Mouse (Mus musculus): Measurements from ENCODE around the gene Selenoi. TPM values are rescaled to one million over a fixed set of nuclear protein-coding genes. Genes with fewer than 3 reads are reported as not detected.

The Selenoi gene
- polyA plus RNA-seq, 1 experiment from 2014 or later = 22.0 TPM

- Histone ChIP-seq H3K4me3 (replicated peaks) (no peak overlapping the region), H3K36me3 (no peaks in the 10 kb centered on the region), H3K4me1 (replicated peaks) (peaks cover 8% of the 10 kb centered on the region; the same call in 1 of the 2 replicates), H3K4me2 (no peak overlapping the region), H3K27me3 (peaks cover 18% of the 10 kb centered on the region), H3K9ac (replicated peaks) (no peak overlapping the region), H3K9me3 (no peaks in the 10 kb centered on the region), H3K27ac (no peak overlapping the region)
- 79% methylated on average over 3 of the region's 3 CpGs for WGBS
- ATAC-seq (ENCODE audit: insufficient number of reproducible peaks, insufficient read depth, low FRiP score, low TSS enrichment, low read depth) = no peak
Measured at GRCm38 (mm10) chr5:30278952-30279351, 46.6 kb downstream of the Selenoi start.

GRCm38 (mm10) chr5:30279446-30279845, 47.1 kb downstream of the Selenoi start:
- no peak overlapping the region for H3K4me3 ChIP-seq (replicated peaks)
- H3K9ac ChIP-seq (replicated peaks) = no peak overlapping the region
- ATAC-seq (ENCODE audit: insufficient number of reproducible peaks, insufficient read depth, low FRiP score, low TSS enrichment, low read depth) = no peak
- 89% methylated on average over 4 of the region's 4 CpGs for WGBS
- no peaks in the 10 kb centered on the region for H3K9me3 ChIP-seq
- H3K4me1 ChIP-seq (replicated peaks) = peaks cover 8% of the 10 kb centered on the region; the same call in 1 of the 2 replicates
- H3K27ac ChIP-seq = no peak overlapping the region
- peaks cover 18% of the 10 kb centered on the region for H3K27me3 ChIP-seq
- H3K36me3 ChIP-seq = no peaks in the 10 kb centered on the region
- no peak overlapping the region for H3K4me2 ChIP-seq

GRCm38 (mm10) chr5:30280864-30281263, 48.5 kb downstream of the Selenoi start:
- ATAC-seq (ENCODE audit: insufficient number of reproducible peaks, insufficient read depth, low FRiP score, low TSS enrichment, low read depth) = no peak

GRCm38 (mm10) chr5:30281291-30281732, 48.9 kb downstream of the Selenoi start, which contains the start of gene Drc1:
TSS of gene Drc1 (plus strand) at chr5:30281388.
- no peak for ATAC-seq (ENCODE audit: insufficient number of reproducible peaks, insufficient read depth, low FRiP score, low TSS enrichment, low read depth)
- peaks cover 10% of the 10 kb centered on the region; the same call in 1 of the 2 replicates for H3K9me3 ChIP-seq
- H3K9ac ChIP-seq (replicated peaks) = peak within 1 kb of the TSS; percentile 48; the same call in 1 of the 2 replicates
- peak within 1 kb of the TSS; percentile 44 for H3K4me3 ChIP-seq (replicated peaks)
- H3K4me1 ChIP-seq (replicated peaks) = peaks cover 8% of the 10 kb centered on the region; the same call in 1 of the 2 replicates
- peak within 1 kb of the TSS; percentile 76 for H3K4me2 ChIP-seq
- no peak within 1 kb of the TSS for H3K27ac ChIP-seq
- peaks cover 18% of the 10 kb centered on the region for H3K27me3 ChIP-seq
- WGBS = 4% methylated on average over 26 of the region's 26 CpGs
- H3K36me3 ChIP-seq = no peaks in the 10 kb centered on the region

More at GRCm38 (mm10) chr5:30280864-30281263, 48.5 kb downstream of the Selenoi start:
- Histone ChIP-seq H3K4me2 (peak overlapping the region; percentile 76), H3K27ac (no peak overlapping the region), H3K4me1 (replicated peaks) (peaks cover 8% of the 10 kb centered on the region; the same call in 1 of the 2 replicates), H3K36me3 (no peaks in the 10 kb centered on the region), H3K9me3 (peaks cover 8% of the 10 kb centered on the region; the same call in 1 of the 2 replicates), H3K27me3 (peaks cover 18% of the 10 kb centered on the region), H3K4me3 (replicated peaks) (peak overlapping the region; percentile 44; the same call in 1 of the 2 replicates), H3K9ac (replicated peaks) (no peak overlapping the region)
- WGBS = 41% methylated on average over 9 of the region's 9 CpGs

GRCm38 (mm10) chr5:30285944-30286799, 53.8 kb downstream of the Selenoi start:
- H3K36me3 ChIP-seq = no peaks in the 10 kb centered on the region
- peaks cover 4% of the 10 kb centered on the region; the same call in 1 of the 2 replicates for H3K4me1 ChIP-seq (replicated peaks)
- no peak overlapping the region for H3K4me2 ChIP-seq
- 83% methylated on average over 10 of the region's 10 CpGs for WGBS
- no peak overlapping the region for H3K27ac ChIP-seq
- H3K4me3 ChIP-seq (replicated peaks) = no peak overlapping the region
- no peak overlapping the region for H3K9ac ChIP-seq (replicated peaks)
- ATAC-seq (ENCODE audit: insufficient number of reproducible peaks, insufficient read depth, low FRiP score, low TSS enrichment, low read depth) = no peak
- H3K27me3 ChIP-seq = peaks cover 13% of the 10 kb centered on the region
- peaks cover 10% of the 10 kb centered on the region; the same call in 1 of the 2 replicates for H3K9me3 ChIP-seq

GRCm38 (mm10) chr5:30287106-30287882, 54.9 kb downstream of the Selenoi start:
- Histone ChIP-seq H3K27ac (no peak overlapping the region), H3K4me1 (replicated peaks) (no peaks in the 10 kb centered on the region), H3K27me3 (peaks cover 4% of the 10 kb centered on the region), H3K9me3 (peaks cover 10% of the 10 kb centered on the region; the same call in 1 of the 2 replicates), H3K36me3 (no peaks in the 10 kb centered on the region), H3K4me3 (replicated peaks) (no peak overlapping the region), H3K4me2 (no peak overlapping the region), H3K9ac (replicated peaks) (no peak overlapping the region)
- no peak for ATAC-seq (ENCODE audit: insufficient number of reproducible peaks, insufficient read depth, low FRiP score, low TSS enrichment, low read depth)
- WGBS = 76% methylated on average over 9 of the region's 9 CpGs

Other genes starting within 250 kb of the Selenoi start
- gene Il6, start 219.5 kb upstream of the Selenoi start, polyA plus RNA-seq (2016; fragmentation: Nextera tagmentation; extraction: Ambion mirVana) = not detected in 2 replicates
- 346 and 354 TPM in 2 replicates for gene Tyms, start 159.0 kb upstream of the Selenoi start, polyA plus RNA-seq (2016; fragmentation: Nextera tagmentation; extraction: Ambion mirVana)
- gene Garem2, start 127.4 kb upstream of the Selenoi start, polyA plus RNA-seq (2016; fragmentation: Nextera tagmentation; extraction: Ambion mirVana) = 0.70 and 0.76 TPM in 2 replicates
- gene 3110082J24Rik, start 126.5 kb upstream of the Selenoi start, polyA plus RNA-seq (2016; fragmentation: Nextera tagmentation; extraction: Ambion mirVana) = not detected in 2 replicates
- 119 and 126 TPM in 2 replicates for gene Hadha, start 77.4 kb upstream of the Selenoi start, polyA plus RNA-seq (2016; fragmentation: Nextera tagmentation; extraction: Ambion mirVana)
- gene Hadhb, start 77.3 kb upstream of the Selenoi start, polyA plus RNA-seq (2016; fragmentation: Nextera tagmentation; extraction: Ambion mirVana) = 118 and 124 TPM in 2 replicates
- not detected in 2 replicates for gene Adgrf3, start 26.9 kb upstream of the Selenoi start, polyA plus RNA-seq (2016; fragmentation: Nextera tagmentation; extraction: Ambion mirVana)
- gene Drc1, start 48.8 kb downstream of the Selenoi start, polyA plus RNA-seq (2016; fragmentation: Nextera tagmentation; extraction: Ambion mirVana) = 0.14 and 0.26 TPM in 2 replicates
- 0.24 and 0.40 TPM in 2 replicates for gene Otof, start 229.4 kb downstream of the Selenoi start, polyA plus RNA-seq (2016; fragmentation: Nextera tagmentation; extraction: Ambion mirVana)
- gene 1700001C02Rik, start 233.5 kb downstream of the Selenoi start, polyA plus RNA-seq (2016; fragmentation: Nextera tagmentation; extraction: Ambion mirVana) = not detected in 2 replicates